Mouse (Mus musculus) heart, embryonic 11.5 days (tissue): ENCODE results near the gene Lrsam1. TPM values are rescaled to one million over a fixed set of nuclear protein-coding genes. Genes with fewer than 3 reads are reported as not detected.

Experiments used
- ATAC-seq: fragments of 200-750 bp; cut with Nextera tagmentation; replicated peaks from 2 replicates; pipeline ENCODE4 v1.8.0; 2017; ENCODE audit warnings: moderate library complexity; ENCODE audit not compliant: insufficient number of reproducible peaks, low FRiP score, low TSS enrichment
- H3K27ac ChIP-seq: fragments of 300-500 bp; sonication (generic); 2 replicates; pipeline ENCODE4 v1.5.1; 2014; ENCODE audit warnings: mild to moderate bottlenecking, low read depth, low read length
- H3K27me3 ChIP-seq: fragments of 300-500 bp; sonication (generic); 2 replicates; pipeline ENCODE4 v1.6.1; 2014; ENCODE audit warnings: mild to moderate bottlenecking, low read length, mixed read lengths; ENCODE audit not compliant: control insufficient read depth, insufficient read depth
- H3K36me3 ChIP-seq: fragments of 300-500 bp; sonication (generic); 2 replicates; pipeline ENCODE4 v1.6.1; 2014; ENCODE audit warnings: mild to moderate bottlenecking, low read length, moderate library complexity, mixed read lengths; ENCODE audit not compliant: control insufficient read depth, insufficient read depth
- H3K4me1 ChIP-seq: fragments of 300-500 bp; sonication (generic); 2 replicates; pipeline ENCODE4 v1.6.1; 2014; ENCODE audit warnings: low read length; ENCODE audit not compliant: control insufficient read depth, insufficient read depth
- H3K4me2 ChIP-seq: fragments of 300-500 bp; sonication (generic); 2 replicates; pipeline ENCODE4 v1.6.1; 2014; ENCODE audit warnings: mild to moderate bottlenecking, moderate library complexity
- H3K4me3 ChIP-seq: fragments of 300-500 bp; sonication (generic); 2 replicates; pipeline ENCODE4 v1.5.1; 2014; ENCODE audit warnings: low read depth, low read length
- H3K9ac ChIP-seq: fragments of 300-500 bp; sonication (generic); 2 replicates; pipeline ENCODE4 v1.6.1; 2014; ENCODE audit warnings: mild to moderate bottlenecking, low read depth, low read length, moderate library complexity
- H3K9me3 ChIP-seq: fragments of 300-500 bp; sonication (generic); replicated peaks from 2 replicates; pipeline ENCODE4 v1.6.1; 2016; ENCODE audit warnings: low read length; ENCODE audit not compliant: control insufficient read depth
- WGBS: fragments of 180-500 bp; shearing (Covaris S2); extraction: QIAGEN DNeasy Blood & Tissue Kit; methylation state at CpG from one replicate; pipeline ENCODE4 v1.1.7; 2014; ENCODE audit not compliant: insufficient replicate concordance; 5-methylcytosine and 5-hydroxymethylcytosine counted together
- polyA plus RNA-seq: library from polyadenylated mRNA; unstranded; fragments of >200 nt; fragmentation: Nextera tagmentation; extraction: Ambion mirVana; gene quantifications from 2 replicates; pipeline ENCODE4 v1.2.1, GENCODE M21; 2014

Gene Lrsam1
- polyA plus RNA-seq, 1 experiment from 2014 or later: 6.7 TPM

GRCm38 (mm10) chr2:32954581-32954980, 6.8 kb downstream of the Lrsam1 start:
- H3K27me3 ChIP-seq: no peaks in the 10 kb centered on the region
- H3K4me1 ChIP-seq: no peaks in the 10 kb centered on the region
- ATAC-seq: no peak
- H3K9me3 ChIP-seq: peaks cover 4% of the 10 kb centered on the region; the same call in 1 of the 2 replicates
- 84% methylated on average over 2 of the region's 2 CpGs for WGBS
- peaks cover 15% of the 10 kb centered on the region for H3K36me3 ChIP-seq
- H3K27ac ChIP-seq: no peak overlapping the region
- H3K9ac ChIP-seq: no peak overlapping the region
- H3K4me2 ChIP-seq: no peak overlapping the region
- no peak overlapping the region for H3K4me3 ChIP-seq

GRCm38 (mm10) chr2:32947454-32947853, 14.0 kb downstream of the Lrsam1 start:
- Histone ChIP-seq H3K27me3 (no peaks in the 10 kb centered on the region), H3K9me3 (no peaks in the 10 kb centered on the region), H3K36me3 (peaks cover 13% of the 10 kb centered on the region), H3K27ac (no peak overlapping the region), H3K4me2 (no peak overlapping the region), H3K4me1 (no peaks in the 10 kb centered on the region), H3K4me3 (no peak overlapping the region), H3K9ac (no peak overlapping the region)
- 86% methylated on average over 11 of the region's 11 CpGs for WGBS
- no peak for ATAC-seq

GRCm38 (mm10) chr2:32940483-32940882, 20.9 kb downstream of the Lrsam1 start:
- Histone ChIP-seq H3K4me1 (no peaks in the 10 kb centered on the region), H3K4me3 (no peak overlapping the region), H3K27ac (no peak overlapping the region), H3K4me2 (no peak overlapping the region), H3K9me3 (no peaks in the 10 kb centered on the region), H3K27me3 (no peaks in the 10 kb centered on the region), H3K9ac (no peak overlapping the region), H3K36me3 (peaks cover 14% of the 10 kb centered on the region)
- ATAC-seq: no peak
- 84% methylated on average over 4 of the region's 4 CpGs for WGBS

GRCm38 (mm10) chr2:32939418-32939817, 22.0 kb downstream of the Lrsam1 start:
- H3K9me3 ChIP-seq: no peaks in the 10 kb centered on the region
- WGBS: 54% methylated on average over 5 of the region's 5 CpGs
- H3K4me2 ChIP-seq: no peak overlapping the region
- H3K4me3 ChIP-seq: no peak overlapping the region
- ATAC-seq: no peak
- no peak overlapping the region for H3K27ac ChIP-seq
- H3K4me1 ChIP-seq: no peaks in the 10 kb centered on the region
- no peaks in the 10 kb centered on the region for H3K27me3 ChIP-seq
- no peak overlapping the region for H3K9ac ChIP-seq
- peaks cover 7% of the 10 kb centered on the region for H3K36me3 ChIP-seq

- H3K4me1 ChIP-seq: no peaks in the 10 kb centered on the region
- no peak overlapping the region for H3K9ac ChIP-seq
- no peak overlapping the region for H3K4me2 ChIP-seq
- no peak for ATAC-seq
- no peaks in the 10 kb centered on the region for H3K9me3 ChIP-seq
- peaks cover 5% of the 10 kb centered on the region for H3K36me3 ChIP-seq
- no peak overlapping the region for H3K27ac ChIP-seq
- no peaks in the 10 kb centered on the region for H3K27me3 ChIP-seq
- no peak overlapping the region for H3K4me3 ChIP-seq
- WGBS: 73% methylated on average over 5 of the region's 5 CpGs
Measured at GRCm38 (mm10) chr2:32938741-32939140, 22.7 kb downstream of the Lrsam1 start.

- Histone ChIP-seq H3K9me3 (no peaks in the 10 kb centered on the region), H3K4me1 (no peaks in the 10 kb centered on the region), H3K27me3 (no peaks in the 10 kb centered on the region), H3K4me2 (no peak overlapping the region), H3K36me3 (peaks cover 2% of the 10 kb centered on the region; the same call in 1 of the 2 replicates), H3K27ac (no peak overlapping the region), H3K4me3 (no peak overlapping the region), H3K9ac (no peak overlapping the region)
- no peak for ATAC-seq
- 74% methylated on average over 7 of the region's 7 CpGs for WGBS
Measured at GRCm38 (mm10) chr2:32931730-32932129, 29.7 kb downstream of the Lrsam1 start.

GRCm38 (mm10) chr2:32928947-32929829, 32.2 kb downstream of the Lrsam1 start:
- ATAC-seq: no peak
- 86% methylated on average over 19 of the region's 19 CpGs for WGBS
- H3K36me3 ChIP-seq: no peaks in the 10 kb centered on the region
- H3K9me3 ChIP-seq: no peaks in the 10 kb centered on the region
- no peak overlapping the region for H3K27ac ChIP-seq
- H3K9ac ChIP-seq: no peak overlapping the region
- no peak overlapping the region for H3K4me3 ChIP-seq
- no peak overlapping the region for H3K4me2 ChIP-seq
- H3K4me1 ChIP-seq: no peaks in the 10 kb centered on the region
- no peaks in the 10 kb centered on the region for H3K27me3 ChIP-seq

- 0 out of 2 replicates have a peak, but pooled peaks have one; percentile 25 for ATAC-seq
- WGBS: 27% methylated on average over 10 of the region's 10 CpGs
- H3K27ac ChIP-seq: no peak overlapping the region
- no peak overlapping the region for H3K4me3 ChIP-seq
- no peaks in the 10 kb centered on the region for H3K27me3 ChIP-seq
- H3K4me1 ChIP-seq: no peaks in the 10 kb centered on the region
- H3K4me2 ChIP-seq: no peak overlapping the region
- no peaks in the 10 kb centered on the region for H3K9me3 ChIP-seq
- no peak overlapping the region for H3K9ac ChIP-seq
- H3K36me3 ChIP-seq: peaks cover 6% of the 10 kb centered on the region
Measured at GRCm38 (mm10) chr2:32928235-32928946, 33.0 kb downstream of the Lrsam1 start.
